Mouse (Mus musculus) olfactory bulb, adult 2 months (tissue): ENCODE measurements around the gene Gm3435.

ENCODE experiments used
- CTCF ChIP-seq: fragments of 200-500 bp; IDR thresholded peaks from 2 replicates; pipeline ENCODE4 v1.5.1; 2012; ENCODE audit warnings: low read depth, mild to moderate bottlenecking, low read length, moderate library complexity; ENCODE audit not compliant: insufficient read depth
- POLR2A ChIP-seq: fragments of 200-500 bp; IDR thresholded peaks from 2 replicates; pipeline ENCODE4 v1.6.1; 2012; ENCODE audit warnings: mild to moderate bottlenecking, low read depth, low read length, moderate library complexity; ENCODE audit not compliant: insufficient read depth

DNA sequence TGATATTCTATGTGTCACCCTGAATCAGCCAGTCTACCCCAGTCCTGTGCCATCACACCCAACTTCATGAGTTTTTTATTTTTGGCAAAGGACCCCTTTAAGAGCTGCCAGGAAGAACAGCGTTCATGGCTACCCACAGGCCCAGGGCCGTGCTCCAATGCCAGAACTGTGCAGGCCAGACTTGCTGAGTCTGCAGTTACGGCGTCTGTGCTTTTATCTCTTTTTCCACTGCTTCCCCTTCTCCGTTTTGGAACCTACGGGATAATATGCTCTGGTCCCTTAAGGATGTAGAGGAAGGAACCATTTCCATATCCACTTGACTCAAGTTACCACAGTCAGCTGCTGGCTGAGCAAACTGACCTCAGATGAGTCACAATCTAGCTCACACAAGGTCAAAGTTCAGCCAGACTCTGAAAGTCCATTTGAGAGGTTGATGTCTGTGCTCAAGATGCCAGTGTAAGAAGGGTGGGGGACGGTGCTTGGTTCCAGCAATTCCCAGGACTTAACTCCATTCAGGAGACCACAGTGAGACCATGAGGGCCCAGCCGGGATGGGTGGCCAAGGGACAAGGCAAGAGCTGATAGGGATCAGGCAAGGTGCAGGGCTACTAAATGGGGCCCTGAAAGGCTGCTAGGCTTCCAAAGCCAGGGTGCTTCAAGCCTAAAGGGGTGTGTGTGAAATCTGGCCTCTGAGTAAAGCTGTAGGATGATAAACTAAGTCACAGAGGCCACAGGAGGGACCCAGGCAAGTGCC is 58.2 kb downstream of the Gm3435 start:
- TF ChIP-seq CTCF = no peak
- TF ChIP-seq POLR2A = no peak
